Mouse (Mus musculus) heart, postnatal 10 days (tissue): ENCODE data around the gene Paip2b. TPM values are rescaled to one million over a fixed set of nuclear protein-coding genes. Genes with fewer than 3 reads are reported as not detected.
"Not testable (repeated sequence)": the region's sequence is repeated elsewhere in the genome, so short reads cannot be mapped to it uniquely, and the experiment has no call there.

Experiments
- DNase-seq, 2 experiments: peaks; one replicate each; pipeline ENCODE4 v3.0.0; 2021
- intact Hi-C: fragments of 180-260 bp; cut with DNase I; formaldehyde crosslinking; loops from one replicate; pipeline ENCODE4 v1.15.1; 2025
- total RNA-seq, 2 experiments: library from RNA; stranded (reverse); gene quantifications; 2 replicates each; pipeline ENCODE4 v1.2.3; 2021

Paip2b gene
- total RNA-seq: 10 to 100 TPM; 19.4 to 20.2 TPM

- intact Hi-C loops: loop anchor here (5.0 kb wide), 1 partner anchor 36 kb away; the partner anchor contains the start of gene Zfp638
Measured at GRCm38 (mm10) chr6:83831606-83832123, at the start of gene Paip2b. Gene Paip2b (minus strand): TSS chr6:83831741.

GRCm38 (mm10) chr6:83879815-83880214 lies 48.3 kb upstream of the Paip2b start:
- intact Hi-C loops: loop anchor here (1.0 kb wide), 2 partner anchors 34 to 181 kb away; no protein-coding TSS in a partner anchor
- peak; percentile 62 to 84 for DNase-seq

More at GRCm38 (mm10) chr6:83831606-83832123, at the start of gene Paip2b:
- DNase-seq: peak; percentile 99

- intact Hi-C loops: loop anchor here (5.0 kb wide), 2 partner anchors 36 to 71 kb away; partner anchors contain the start of gene Paip2b
- DNase-seq: peak; percentile 85
Measured at GRCm38 (mm10) chr6:83867598-83868585, 36.4 kb upstream of the Paip2b start.

- DNase-seq: peak; percentile 97 to 98
- intact Hi-C loops: loop anchor here (5.0 kb wide), 2 partner anchors 35 to 70 kb away; partner anchors contain the start of gene Paip2b
Measured at GRCm38 (mm10) chr6:83866954-83867597, 35.5 kb upstream of the Paip2b start, which contains the start of gene Zfp638. Gene Zfp638 (plus strand): TSS chr6:83867109.

- intact Hi-C loops: loop anchor here (5.0 kb wide), 2 partner anchors 34 to 69 kb away; partner anchors contain the start of gene Paip2b
- DNase-seq: no peak
Measured at GRCm38 (mm10) chr6:83866423-83866822, 34.9 kb upstream of the Paip2b start.

- no peak for DNase-seq
- intact Hi-C loops: no loop called here
Measured at GRCm38 (mm10) chr6:83863538-83863937, 32.0 kb upstream of the Paip2b start.

- intact Hi-C loops: no loop called here
- peak; percentile 64 to 84 for DNase-seq
Measured at GRCm38 (mm10) chr6:83860033-83860432, 28.5 kb upstream of the Paip2b start.

- DNase-seq: no peak
- intact Hi-C loops: no loop called here
Measured at GRCm38 (mm10) chr6:83857476-83857875, 25.9 kb upstream of the Paip2b start.

GRCm38 (mm10) chr6:83849446-83849845 lies 17.9 kb upstream of the Paip2b start:
- no peak for DNase-seq
- intact Hi-C loops: no loop called here

- no peak for DNase-seq
- intact Hi-C loops: no loop called here
Measured at GRCm38 (mm10) chr6:83846141-83846540, 14.6 kb upstream of the Paip2b start.

GRCm38 (mm10) chr6:83844913-83845312 lies 13.4 kb upstream of the Paip2b start:
- no peak for DNase-seq
- intact Hi-C loops: no loop called here

- no peak for DNase-seq
Measured at GRCm38 (mm10) chr6:83840086-83840485, 8.5 kb upstream of the Paip2b start.

GRCm38 (mm10) chr6:83838046-83838445 lies 6.5 kb upstream of the Paip2b start:
- intact Hi-C loops: no loop called here
- DNase-seq: no peak

More at GRCm38 (mm10) chr6:83840086-83840485, 8.5 kb upstream of the Paip2b start:
- intact Hi-C loops: no loop called here

- DNase-seq: no peak
- intact Hi-C loops: no loop called here
Measured at GRCm38 (mm10) chr6:83836826-83837225, 5.3 kb upstream of the Paip2b start.

- DNase-seq: not testable (repeated sequence)
- intact Hi-C loops: loop anchor here (5.0 kb wide), 1 partner anchor 35 kb away; the partner anchor contains the start of gene Zfp638
Measured at GRCm38 (mm10) chr6:83832393-83832792, 852 bp upstream of the Paip2b start.

- no peak for DNase-seq
- intact Hi-C loops: loop anchor here (5.0 kb wide), 1 partner anchor 36 kb away; the partner anchor contains the start of gene Zfp638
Measured at GRCm38 (mm10) chr6:83830941-83831605, 468 bp downstream of the Paip2b start.

- intact Hi-C loops: no loop called here
- no peak for DNase-seq
Measured at GRCm38 (mm10) chr6:83821856-83822255, 9.7 kb downstream of the Paip2b start.

- DNase-seq: no peak
- intact Hi-C loops: no loop called here
Measured at GRCm38 (mm10) chr6:83820727-83821515, 10.6 kb downstream of the Paip2b start.

- intact Hi-C loops: no loop called here
- DNase-seq: no peak
Measured at GRCm38 (mm10) chr6:83818996-83819395, 12.5 kb downstream of the Paip2b start.
